Mouse (Mus musculus): ENCODE data around the gene Ndufs2. TPM values are rescaled to one million over a fixed set of nuclear protein-coding genes. Genes with fewer than 3 reads are reported as not detected.

Gene Ndufs2
- polyA plus RNA-seq, 1 experiment from 2014 or later = 213 TPM

GRCm38 (mm10) chr1:171262594-171263130 is 11.5 kb upstream of the Ndufs2 start:
- Histone ChIP-seq H3K9me3 (no peaks in the 10 kb centered on the region), H3K4me3 (replicated peaks) (peak overlapping the region; percentile 28), H3K9ac (peak overlapping the region; percentile 29; the same call in 1 of the 2 replicates), H3K36me3 (replicated peaks) (no peaks in the 10 kb centered on the region), H3K4me1 (peaks cover 18% of the 10 kb centered on the region), H3K27me3 (peaks cover 8% of the 10 kb centered on the region; the same call in 1 of the 2 replicates), H3K27ac (peak overlapping the region; percentile 78), H3K4me2 (peak overlapping the region; percentile 48)
- 6% methylated on average over 8 of the region's 8 CpGs for WGBS
- ATAC-seq (ENCODE audit: low FRiP score) = peak; percentile 71

- WGBS = 87% methylated on average over 3 of the region's 3 CpGs
- no peak overlapping the region for H3K4me2 ChIP-seq
- H3K9me3 ChIP-seq = no peaks in the 10 kb centered on the region
- H3K27me3 ChIP-seq = peaks cover 4% of the 10 kb centered on the region; the same call in 1 of the 2 replicates
- ATAC-seq (ENCODE audit: low FRiP score) = no peak
- H3K4me1 ChIP-seq = peaks cover 18% of the 10 kb centered on the region
- H3K9ac ChIP-seq = no peak overlapping the region
- H3K4me3 ChIP-seq (replicated peaks) = no peak overlapping the region
- H3K36me3 ChIP-seq (replicated peaks) = no peaks in the 10 kb centered on the region
- no peak overlapping the region for H3K27ac ChIP-seq
Measured at GRCm38 (mm10) chr1:171260316-171260715, 9.1 kb upstream of the Ndufs2 start.

GRCm38 (mm10) chr1:171258921-171259320 is 7.7 kb upstream of the Ndufs2 start:
- Histone ChIP-seq H3K36me3 (replicated peaks) (no peaks in the 10 kb centered on the region), H3K9ac (no peak overlapping the region), H3K27me3 (peaks cover 4% of the 10 kb centered on the region; the same call in 1 of the 2 replicates), H3K4me1 (peaks cover 18% of the 10 kb centered on the region), H3K4me3 (replicated peaks) (no peak overlapping the region), H3K9me3 (no peaks in the 10 kb centered on the region), H3K27ac (no peak overlapping the region), H3K4me2 (no peak overlapping the region)
- 84% methylated on average over 17 of the region's 17 CpGs for WGBS
- ATAC-seq (ENCODE audit: low FRiP score) = no peak

GRCm38 (mm10) chr1:171257781-171258180 is 6.6 kb upstream of the Ndufs2 start:
- peaks cover 12% of the 10 kb centered on the region for H3K4me1 ChIP-seq
- no peak overlapping the region for H3K9ac ChIP-seq
- no peak for ATAC-seq (ENCODE audit: low FRiP score)
- H3K27ac ChIP-seq = no peak overlapping the region
- no peak overlapping the region for H3K4me2 ChIP-seq
- H3K4me3 ChIP-seq (replicated peaks) = no peak overlapping the region
- 90% methylated on average over 9 of the region's 9 CpGs for WGBS
- H3K9me3 ChIP-seq = no peaks in the 10 kb centered on the region
- no peaks in the 10 kb centered on the region for H3K36me3 ChIP-seq (replicated peaks)
- H3K27me3 ChIP-seq = peaks cover 8% of the 10 kb centered on the region

GRCm38 (mm10) chr1:171256937-171257548 is 5.9 kb upstream of the Ndufs2 start:
- H3K4me2 ChIP-seq = no peak overlapping the region
- no peak overlapping the region for H3K27ac ChIP-seq
- peaks cover 12% of the 10 kb centered on the region for H3K4me1 ChIP-seq
- no peak overlapping the region for H3K4me3 ChIP-seq (replicated peaks)
- peak; percentile 28; the same call in 1 of the 2 replicates for ATAC-seq (ENCODE audit: low FRiP score)
- H3K9ac ChIP-seq = no peak overlapping the region
- no peaks in the 10 kb centered on the region for H3K36me3 ChIP-seq (replicated peaks)
- 69% methylated on average over 15 of the region's 15 CpGs for WGBS
- H3K27me3 ChIP-seq = peaks cover 10% of the 10 kb centered on the region
- H3K9me3 ChIP-seq = no peaks in the 10 kb centered on the region

- Histone ChIP-seq H3K9ac (no peak overlapping the region), H3K27ac (no peak overlapping the region), H3K36me3 (replicated peaks) (no peaks in the 10 kb centered on the region), H3K27me3 (peaks cover 10% of the 10 kb centered on the region), H3K4me2 (no peak overlapping the region), H3K4me1 (peaks cover 18% of the 10 kb centered on the region), H3K9me3 (no peaks in the 10 kb centered on the region), H3K4me3 (replicated peaks) (no peak overlapping the region)
- 90% methylated on average over 24 of the region's 24 CpGs for WGBS
- ATAC-seq (ENCODE audit: low FRiP score) = no peak
Measured at GRCm38 (mm10) chr1:171256095-171256818, 5.1 kb upstream of the Ndufs2 start.

GRCm38 (mm10) chr1:171252415-171252814 is 1.2 kb upstream of the Ndufs2 start:
- Histone ChIP-seq H3K27ac (peak overlapping the region; percentile 72), H3K4me1 (peaks cover 44% of the 10 kb centered on the region), H3K4me2 (peak overlapping the region; percentile 47), H3K9me3 (no peaks in the 10 kb centered on the region), H3K4me3 (replicated peaks) (peak overlapping the region; percentile 13; the same call in 1 of the 2 replicates), H3K36me3 (replicated peaks) (no peaks in the 10 kb centered on the region), H3K9ac (peak overlapping the region; percentile 36), H3K27me3 (peaks cover 5% of the 10 kb centered on the region)
- no peak for ATAC-seq (ENCODE audit: low FRiP score)
- WGBS = 55% methylated on average over 17 of the region's 17 CpGs

GRCm38 (mm10) chr1:171251594-171252324 is 571 bp upstream of the Ndufs2 start:
- Histone ChIP-seq H3K9me3 (no peaks in the 10 kb centered on the region), H3K36me3 (replicated peaks) (no peaks in the 10 kb centered on the region), H3K4me2 (peak overlapping the region; percentile 47), H3K4me3 (replicated peaks) (peak overlapping the region; percentile 22), H3K9ac (peak overlapping the region; percentile 44), H3K27me3 (peaks cover 5% of the 10 kb centered on the region), H3K4me1 (peaks cover 46% of the 10 kb centered on the region), H3K27ac (peak overlapping the region; percentile 72)
- ATAC-seq (ENCODE audit: low FRiP score) = no peak
- WGBS = 2% methylated on average over 13 of the region's 13 CpGs

GRCm38 (mm10) chr1:171249913-171250600 is 1.1 kb downstream of the Ndufs2 start, which contains the start of gene Adamts4:
TSS of gene Adamts4 (plus strand) at chr1:171250421.
- Histone ChIP-seq H3K4me3 (replicated peaks) (peak within 1 kb of the TSS; percentile 22), H3K4me2 (peak within 1 kb of the TSS; percentile 47), H3K9ac (peak within 1 kb of the TSS; percentile 44), H3K9me3 (no peaks in the 10 kb centered on the region), H3K27ac (peak within 1 kb of the TSS; percentile 72), H3K4me1 (peaks cover 58% of the 10 kb centered on the region), H3K36me3 (replicated peaks) (peaks cover 6% of the 10 kb centered on the region), H3K27me3 (peaks cover 5% of the 10 kb centered on the region)
- 21% methylated on average over 5 of the region's 5 CpGs for WGBS
- ATAC-seq (ENCODE audit: low FRiP score) = no peak

- no peak overlapping the region for H3K4me3 ChIP-seq (replicated peaks)
- peaks cover 58% of the 10 kb centered on the region for H3K4me1 ChIP-seq
- ATAC-seq (ENCODE audit: low FRiP score) = no peak
- H3K27ac ChIP-seq = peak overlapping the region; percentile 26; the same call in 1 of the 2 replicates
- peaks cover 5% of the 10 kb centered on the region for H3K27me3 ChIP-seq
- H3K36me3 ChIP-seq (replicated peaks) = peaks cover 15% of the 10 kb centered on the region
- 43% methylated on average over 3 of the region's 3 CpGs for WGBS
- no peaks in the 10 kb centered on the region for H3K9me3 ChIP-seq
- no peak overlapping the region for H3K9ac ChIP-seq
- no peak overlapping the region for H3K4me2 ChIP-seq
Measured at GRCm38 (mm10) chr1:171248386-171249226, 2.6 kb downstream of the Ndufs2 start.

GRCm38 (mm10) chr1:171247916-171248315 is 3.3 kb downstream of the Ndufs2 start:
- H3K36me3 ChIP-seq (replicated peaks) = peaks cover 21% of the 10 kb centered on the region
- peaks cover 57% of the 10 kb centered on the region for H3K4me1 ChIP-seq
- H3K9me3 ChIP-seq = no peaks in the 10 kb centered on the region
- H3K4me3 ChIP-seq (replicated peaks) = no peak overlapping the region
- no peak overlapping the region for H3K9ac ChIP-seq
- H3K4me2 ChIP-seq = peak overlapping the region; percentile 79; the same call in 1 of the 2 replicates
- peak overlapping the region; percentile 80 for H3K27ac ChIP-seq
- 24% methylated on average over 4 of the region's 4 CpGs for WGBS
- H3K27me3 ChIP-seq = peaks cover 3% of the 10 kb centered on the region; the same call in 1 of the 2 replicates
- ATAC-seq (ENCODE audit: low FRiP score) = no peak

All from forebrain, embryonic 12.5 days (tissue).